Mouse (Mus musculus): ENCODE data around the gene Tmtc1. TPM values are rescaled to one million over a fixed set of nuclear protein-coding genes. Genes with fewer than 3 reads are reported as not detected.
A peak's percentile ranks its signal among the peaks of the same experiment; 100 is the strongest.

Gene Tmtc1
- total and polyA plus RNA-seq, 2 experiments from 2014 or later: 2.0 to 29.4 TPM

DNA sequence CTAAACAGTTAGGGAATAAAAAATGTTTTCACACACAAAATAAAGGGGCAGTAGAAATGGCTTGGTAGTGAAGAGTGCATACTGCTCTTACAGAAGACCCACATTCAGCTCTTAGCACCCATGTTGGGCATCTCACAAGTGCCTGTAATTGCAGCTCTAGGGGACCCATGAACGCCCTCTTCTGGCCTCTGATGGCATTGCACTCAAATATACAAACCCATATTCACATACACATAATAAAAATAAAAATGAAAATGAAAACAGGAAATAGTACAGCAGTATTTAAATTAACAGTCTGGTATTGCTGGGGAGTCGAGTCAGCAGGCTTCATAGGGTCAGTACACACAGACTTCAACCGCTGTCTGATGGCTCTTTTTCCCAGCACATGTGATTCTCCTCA lies 201.9 kb downstream of the Tmtc1 start:
- Histone ChIP-seq H3K4me2 (ENCODE audit: low read depth, low read length, poor library complexity, severe bottlenecking) (no peak overlapping the region), H3K36me3 (ENCODE audit: insufficient read depth, low read length) (peaks cover 18% of the 10 kb centered on the region), H3K4me3 (ENCODE audit: low read depth, low read length) (no peak overlapping the region), H3K9me3 (ENCODE audit: low read length) (no peaks in the 10 kb centered on the region), H3K27me3 (ENCODE audit: insufficient read depth, low read length) (no peaks in the 10 kb centered on the region), H3K9ac (replicated peaks; ENCODE audit: low read length, poor library complexity, severe bottlenecking) (no peak overlapping the region), H3K27ac (ENCODE audit: low read depth, low read length) (no peak overlapping the region), H3K4me1 (ENCODE audit: insufficient read depth, low read length) (no peaks in the 10 kb centered on the region)
- peak; percentile 41 for TF ChIP-seq CTCF (IDR thresholded peaks at IDR 0.05)
- DNase-seq (ENCODE audit: low spot score) (no peak), ATAC-seq (ENCODE audit: low FRiP score) (no peak)
- WGBS: 58% methylated on average over 3 of the region's 3 CpGs

DNA sequence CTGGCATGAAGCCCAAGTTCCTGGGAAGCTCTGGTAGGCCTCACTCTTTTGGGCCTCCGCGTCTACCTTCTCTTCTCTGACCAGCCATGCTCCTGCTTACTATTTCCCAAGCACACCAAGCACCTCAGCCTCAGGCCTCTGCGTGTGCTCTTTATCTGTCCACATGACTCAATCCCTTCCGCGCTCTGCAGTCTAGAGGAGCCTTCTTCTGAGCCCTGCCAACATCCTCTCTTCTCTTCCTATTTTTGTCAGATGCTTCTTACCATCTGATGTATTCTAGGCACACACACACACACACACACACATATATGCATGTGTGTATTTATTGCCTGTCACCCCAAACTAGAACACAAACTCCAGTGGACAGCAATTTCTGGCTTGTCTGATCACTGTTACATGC lies 202.5 kb downstream of the Tmtc1 start:
- no peak for ATAC-seq (ENCODE audit: low FRiP score)
- Histone ChIP-seq H3K9me3 (ENCODE audit: low read length) (no peaks in the 10 kb centered on the region), H3K4me2 (ENCODE audit: low read depth, low read length, poor library complexity, severe bottlenecking) (no peak overlapping the region), H3K4me1 (ENCODE audit: insufficient read depth, low read length) (no peaks in the 10 kb centered on the region), H3K27me3 (ENCODE audit: insufficient read depth, low read length) (no peaks in the 10 kb centered on the region), H3K9ac (replicated peaks; ENCODE audit: low read length, poor library complexity, severe bottlenecking) (no peak overlapping the region), H3K27ac (ENCODE audit: low read depth, low read length) (no peak overlapping the region), H3K4me3 (ENCODE audit: low read depth, low read length) (no peak overlapping the region), H3K36me3 (ENCODE audit: insufficient read depth, low read length) (peaks cover 15% of the 10 kb centered on the region)
- 94% methylated on average over 5 of the region's 5 CpGs for WGBS
- no peak for DNase-seq (ENCODE audit: low spot score)
- no peak for TF ChIP-seq CTCF (IDR thresholded peaks at IDR 0.05)

DNA sequence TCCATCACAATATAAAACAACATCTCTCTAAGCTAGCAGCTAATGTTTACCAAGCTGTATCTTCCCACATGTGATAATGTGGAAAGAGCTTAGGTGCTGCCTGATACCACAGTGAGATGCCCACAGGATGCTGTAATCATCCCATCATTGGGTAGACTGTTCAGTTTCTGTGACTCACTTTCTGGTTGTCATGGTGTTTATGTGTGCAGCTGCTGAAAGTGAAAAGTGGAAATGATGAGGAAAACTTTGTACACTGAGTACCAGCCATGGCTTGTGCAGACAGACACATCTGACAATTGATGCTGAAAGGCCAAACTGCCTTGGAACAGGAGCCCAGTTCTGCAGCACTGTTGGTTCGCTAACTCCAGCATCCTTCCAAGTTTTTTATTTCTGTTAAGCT lies 204.9 kb downstream of the Tmtc1 start:
- H3K27me3 ChIP-seq (ENCODE audit: insufficient read depth, low read length): no peaks in the 10 kb centered on the region
- no peak overlapping the region for H3K4me2 ChIP-seq (ENCODE audit: low read depth, low read length, poor library complexity, severe bottlenecking)
- H3K36me3 ChIP-seq (ENCODE audit: insufficient read depth, low read length): peaks cover 8% of the 10 kb centered on the region
- 100% methylated on average over 1 of the region's 1 CpGs for WGBS
- H3K4me1 ChIP-seq (ENCODE audit: insufficient read depth, low read length): no peaks in the 10 kb centered on the region
- no peak for DNase-seq (ENCODE audit: low spot score)
- no peak overlapping the region for H3K27ac ChIP-seq (ENCODE audit: low read depth, low read length)
- no peak for ATAC-seq (ENCODE audit: low FRiP score)
- no peak overlapping the region for H3K9ac ChIP-seq (replicated peaks; ENCODE audit: low read length, poor library complexity, severe bottlenecking)
- H3K4me3 ChIP-seq (ENCODE audit: low read depth, low read length): no peak overlapping the region
- no peaks in the 10 kb centered on the region for H3K9me3 ChIP-seq (ENCODE audit: low read length)
- TF ChIP-seq CTCF (IDR thresholded peaks at IDR 0.05): no peak

DNA sequence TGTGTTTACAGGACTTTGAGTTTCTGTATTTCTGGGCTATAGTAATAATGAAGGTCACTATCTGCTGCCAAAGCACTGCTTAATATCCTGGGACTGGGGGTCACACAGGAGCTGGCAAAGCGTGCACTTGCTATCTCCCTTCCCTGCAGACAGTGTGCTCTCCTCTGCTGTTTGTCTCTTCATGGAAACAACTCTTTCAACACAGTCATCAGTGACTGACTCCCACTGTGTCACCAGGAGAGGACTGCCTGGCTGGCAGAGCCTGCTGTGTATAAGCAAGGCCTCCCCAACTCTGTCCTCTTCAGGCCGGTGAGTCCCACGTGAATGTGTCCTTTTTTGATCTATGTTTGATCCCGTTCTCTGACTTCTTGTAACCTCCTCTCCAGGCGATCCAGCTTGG lies 206.7 kb downstream of the Tmtc1 start:
- H3K9me3 ChIP-seq (ENCODE audit: low read length): no peaks in the 10 kb centered on the region
- 38% methylated on average over 5 of the region's 5 CpGs for WGBS
- H3K4me1 ChIP-seq (ENCODE audit: insufficient read depth, low read length): no peaks in the 10 kb centered on the region
- H3K4me3 ChIP-seq (ENCODE audit: low read depth, low read length): no peak overlapping the region
- no peak for TF ChIP-seq CTCF (IDR thresholded peaks at IDR 0.05)
- DNase-seq (ENCODE audit: low spot score): no peak
- no peak for ATAC-seq (ENCODE audit: low FRiP score)
- H3K27ac ChIP-seq (ENCODE audit: low read depth, low read length): peak overlapping the region; percentile 34; the same call in 1 of the 2 replicates
- H3K27me3 ChIP-seq (ENCODE audit: insufficient read depth, low read length): no peaks in the 10 kb centered on the region
- no peak overlapping the region for H3K4me2 ChIP-seq (ENCODE audit: low read depth, low read length, poor library complexity, severe bottlenecking)
- H3K36me3 ChIP-seq (ENCODE audit: insufficient read depth, low read length): 0 out of 2 replicates have a peak, but pooled peaks cover 3% of the 10 kb centered on the region
- no peak overlapping the region for H3K9ac ChIP-seq (replicated peaks; ENCODE audit: low read length, poor library complexity, severe bottlenecking)

DNA sequence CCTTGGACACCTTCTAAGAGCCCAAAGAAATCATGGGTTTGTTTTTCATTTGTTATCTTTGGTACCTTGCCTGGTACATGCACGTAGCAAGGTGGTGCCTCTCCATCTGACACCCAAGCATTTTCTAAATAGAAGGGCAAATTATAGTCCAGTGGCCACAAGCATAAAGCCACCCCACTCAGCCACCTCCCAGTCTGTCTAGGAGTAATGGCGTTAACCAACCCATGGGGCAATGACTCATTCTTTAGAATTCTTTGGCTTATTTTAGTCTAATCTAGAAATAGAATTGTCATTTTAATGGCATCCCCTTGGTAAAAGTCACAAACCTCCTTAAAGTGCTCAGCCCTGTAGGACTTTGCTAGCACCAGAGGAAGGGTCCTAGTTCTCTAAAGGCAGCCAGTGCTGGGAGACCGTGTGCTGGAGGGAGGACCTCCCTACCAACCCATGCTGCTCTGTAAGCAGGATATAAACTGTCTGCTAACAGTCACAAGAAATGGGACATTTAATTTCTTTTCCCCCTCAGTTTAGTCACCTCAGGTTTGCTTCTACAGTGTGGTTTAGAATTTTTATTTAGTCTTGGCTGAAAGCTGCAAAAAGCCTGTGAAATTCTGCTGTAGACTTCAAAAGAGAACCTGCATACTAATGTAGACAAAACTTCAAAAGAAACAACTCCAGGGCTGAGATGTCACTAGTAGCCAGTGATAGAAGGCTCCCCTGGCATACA lies 209.9 kb downstream of the Tmtc1 start:
- Histone ChIP-seq H3K4me1 (ENCODE audit: insufficient read depth, low read length) (no peaks in the 10 kb centered on the region), H3K27me3 (ENCODE audit: insufficient read depth, low read length) (no peaks in the 10 kb centered on the region), H3K9me3 (ENCODE audit: low read length) (no peaks in the 10 kb centered on the region), H3K27ac (ENCODE audit: low read depth, low read length) (0 out of 2 replicates have a peak overlapping the region, but pooled peaks have one; percentile 18), H3K4me2 (ENCODE audit: low read depth, low read length, poor library complexity, severe bottlenecking) (no peak overlapping the region), H3K9ac (replicated peaks; ENCODE audit: low read length, poor library complexity, severe bottlenecking) (no peak overlapping the region), H3K36me3 (ENCODE audit: insufficient read depth, low read length) (no peaks in the 10 kb centered on the region), H3K4me3 (ENCODE audit: low read depth, low read length) (no peak overlapping the region)
- no peak for DNase-seq (ENCODE audit: low spot score)
- no peak for TF ChIP-seq CTCF (IDR thresholded peaks at IDR 0.05)
- ATAC-seq (ENCODE audit: low FRiP score): no peak
- WGBS: 72% methylated on average over 3 of the region's 3 CpGs

DNA sequence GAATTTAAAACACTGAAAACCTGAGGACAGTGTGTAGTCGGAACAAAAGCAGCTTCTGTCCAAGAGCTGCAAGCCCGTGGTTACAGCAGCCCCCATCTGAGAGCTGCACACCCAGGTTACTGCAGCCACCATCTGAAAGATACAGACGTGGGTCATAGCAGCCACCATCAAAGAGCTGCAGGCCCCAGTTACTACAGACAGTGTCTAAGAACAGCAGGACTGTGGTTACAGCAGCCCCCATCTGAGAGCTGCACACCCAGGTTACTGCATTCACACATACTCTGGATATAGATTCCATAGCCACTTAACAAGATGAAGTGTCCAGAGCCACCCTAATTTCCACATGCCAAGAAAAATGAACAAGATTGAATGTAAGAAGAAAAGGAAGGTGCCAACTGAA lies 216.6 kb downstream of the Tmtc1 start:
- no peaks in the 10 kb centered on the region for H3K36me3 ChIP-seq (ENCODE audit: insufficient read depth, low read length)
- no peak overlapping the region for H3K9ac ChIP-seq (replicated peaks; ENCODE audit: low read length, poor library complexity, severe bottlenecking)
- H3K9me3 ChIP-seq (ENCODE audit: low read length): no peaks in the 10 kb centered on the region
- no peak for DNase-seq (ENCODE audit: low spot score)
- H3K4me3 ChIP-seq (ENCODE audit: low read depth, low read length): no peak overlapping the region
- TF ChIP-seq CTCF (IDR thresholded peaks at IDR 0.05): no peak
- ATAC-seq (ENCODE audit: low FRiP score): no peak
- no peaks in the 10 kb centered on the region for H3K4me1 ChIP-seq (ENCODE audit: insufficient read depth, low read length)
- H3K27me3 ChIP-seq (ENCODE audit: insufficient read depth, low read length): no peaks in the 10 kb centered on the region
- H3K27ac ChIP-seq (ENCODE audit: low read depth, low read length): no peak overlapping the region
- H3K4me2 ChIP-seq (ENCODE audit: low read depth, low read length, poor library complexity, severe bottlenecking): no peak overlapping the region
- 69% methylated on average over 3 of the region's 3 CpGs for WGBS

Measured in midbrain, postnatal 0 days (tissue).